Mouse (Mus musculus) left cerebral cortex, postnatal 14 days (tissue): Measurements from ENCODE around the gene Lpo. TPM values are rescaled to one million over a fixed set of nuclear protein-coding genes. Genes with fewer than 3 reads are reported as not detected.
"Not testable (repeated sequence)": the region's sequence is repeated elsewhere in the genome, so short reads cannot be mapped to it uniquely, and the experiment has no call there.

Source experiments
- DNase-seq, 2 experiments: peaks; one replicate each; pipeline ENCODE4 v3.0.0; 2021 to 2022; ENCODE audit warnings: low spot score in 2 of 2, mixed read lengths in 1 of 2
- intact Hi-C: fragments of 180-260 bp; cut with DNase I; formaldehyde crosslinking; loops from one replicate; pipeline ENCODE4 v1.15.1; 2025
- long read RNA-seq, 2 experiments: library from polyadenylated mRNA; stranded (forward); transcript quantifications; one replicate each; pipeline ENCODE4 v2.0.0; 2021
- total RNA-seq, 2 experiments: library from RNA; stranded (reverse); gene quantifications; 2 replicates each; pipeline ENCODE4 v1.2.3; 2021

Gene Lpo
- total RNA-seq = under 1 TPM; 0.36 to 0.68 TPM
- long read RNA-seq, experiment 1 = 0 reads
- long read RNA-seq, experiment 2, partial matches to known transcripts = 0 of 1 reads
- long read RNA-seq, experiment 2, other reads (novel, unspliced or antisense) = 1 of 1 reads

DNA sequence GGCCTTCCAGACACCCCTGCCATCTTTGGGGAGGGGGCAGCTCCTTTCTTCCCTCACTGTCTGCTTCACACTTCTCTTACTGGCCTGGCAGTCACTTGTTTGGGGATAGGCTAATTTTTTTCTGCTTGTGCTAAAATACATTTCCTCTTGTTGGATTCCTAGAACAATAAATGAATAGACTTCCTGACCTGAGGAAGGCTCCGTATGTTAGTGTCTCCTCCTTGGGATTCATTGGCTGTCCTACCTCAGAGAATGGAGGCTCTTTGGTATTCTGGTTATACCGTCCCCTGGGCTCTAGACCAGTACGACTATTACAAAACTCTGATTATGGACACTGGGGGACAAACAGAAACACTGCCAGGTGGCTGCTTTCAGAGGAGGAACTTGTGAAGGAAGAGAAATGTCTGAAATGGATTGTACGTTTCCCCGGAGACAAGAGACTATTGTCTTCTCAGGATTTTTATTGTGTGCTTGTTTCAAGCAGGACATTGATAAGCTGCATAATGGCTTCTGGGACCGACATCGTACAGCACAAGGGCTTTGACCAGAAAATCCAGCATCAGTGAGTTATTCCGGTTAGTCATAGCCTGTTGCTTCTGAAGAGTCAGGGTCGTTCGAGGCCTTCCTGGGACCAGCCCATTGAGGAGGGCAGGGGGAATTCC, at the start of gene Lpo:
Gene Lpo, minus strand, starts transcription at position 51 of the 662 bp plus-strand sequence.
- DNase-seq = peak in 1 of 2 experiments; percentile 12
- intact Hi-C loops = no loop called here

DNA sequence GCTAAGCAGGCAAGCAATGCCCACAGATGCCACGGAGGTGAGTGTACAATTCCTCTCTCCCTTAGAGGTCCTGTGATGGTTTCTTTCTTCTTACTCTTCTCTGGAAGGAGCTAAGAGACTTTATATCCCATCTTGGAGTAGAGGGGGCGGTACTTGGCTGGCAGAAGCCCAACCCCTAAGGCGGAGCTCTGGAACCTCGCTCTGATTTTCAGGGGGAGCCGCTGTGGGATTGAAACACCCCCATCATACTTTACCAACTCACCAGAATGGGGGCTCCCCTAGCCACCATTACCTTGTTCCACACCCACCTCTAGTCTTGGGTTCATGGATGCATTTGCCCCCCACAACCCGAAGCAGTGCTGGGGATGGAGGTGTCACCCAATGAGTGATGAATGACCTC, 47.3 kb upstream of the Lpo start, which contains the start of gene Epx:
Gene Epx, minus strand, starts transcription at position 101 of the 400 bp plus-strand sequence.
- intact Hi-C loops = no loop called here
- DNase-seq = no peak

DNA sequence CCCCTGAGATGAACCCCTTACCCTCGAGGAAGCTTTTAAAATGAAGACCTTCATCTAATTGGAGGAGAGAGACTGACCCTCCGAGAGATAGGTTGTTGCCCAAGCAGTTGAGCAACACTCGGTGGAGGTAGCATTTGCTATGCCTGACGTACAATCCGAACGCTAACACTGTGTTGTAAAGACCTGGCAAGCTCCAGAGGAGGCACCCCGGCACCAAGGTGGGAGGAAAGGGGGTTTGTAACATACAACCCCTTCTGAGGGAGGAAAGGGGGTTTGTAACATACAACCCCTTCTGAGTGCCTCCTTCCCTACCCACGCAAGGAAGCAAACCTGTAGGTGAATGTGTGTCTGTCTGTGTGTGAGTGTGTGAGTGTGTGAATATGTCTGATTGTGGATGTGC, 43.7 kb upstream of the Lpo start:
- DNase-seq = no peak
- intact Hi-C loops = no loop called here

DNA sequence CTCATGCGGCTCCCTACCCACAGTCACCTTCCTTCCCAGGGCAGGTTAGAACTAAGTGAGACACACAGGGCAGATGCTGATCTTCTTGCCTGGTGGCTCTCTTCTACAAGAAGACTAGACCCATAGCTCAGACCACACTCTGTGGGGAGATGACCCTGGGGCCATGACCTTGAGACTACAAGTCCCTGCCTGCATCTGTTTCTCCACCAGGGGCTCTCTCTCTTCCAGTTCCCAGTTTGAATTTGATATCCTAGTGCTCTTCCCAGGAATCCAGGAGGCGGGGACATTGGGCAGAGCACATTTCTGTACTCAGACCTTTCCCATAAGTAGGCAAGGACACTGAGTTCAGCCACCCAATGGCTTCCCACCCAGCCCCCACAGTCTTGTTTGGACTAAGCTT, 42.0 kb upstream of the Lpo start:
- intact Hi-C loops = no loop called here
- DNase-seq = no peak

DNA sequence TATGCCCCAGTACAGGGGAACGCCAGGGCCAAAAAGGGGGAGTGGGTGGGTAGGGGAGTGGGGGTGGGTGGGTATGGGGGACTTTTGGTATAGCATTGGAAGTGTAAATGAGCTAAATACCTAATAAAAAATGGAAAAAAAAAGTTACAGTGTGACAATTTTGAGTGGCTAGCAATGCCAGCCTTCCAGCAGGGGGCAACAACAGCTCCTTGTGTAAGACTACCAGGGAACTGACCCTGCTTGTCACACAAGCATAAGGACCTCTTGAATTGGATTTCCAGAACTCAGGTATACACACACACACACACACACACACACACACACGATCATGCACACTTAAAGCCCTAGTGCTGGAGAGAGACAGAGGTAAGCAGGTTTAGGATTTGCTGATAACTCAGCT, 38.8 kb upstream of the Lpo start:
- peak in 1 of 2 experiments; percentile 14 for DNase-seq
- intact Hi-C loops = not testable (repeated sequence)

DNA sequence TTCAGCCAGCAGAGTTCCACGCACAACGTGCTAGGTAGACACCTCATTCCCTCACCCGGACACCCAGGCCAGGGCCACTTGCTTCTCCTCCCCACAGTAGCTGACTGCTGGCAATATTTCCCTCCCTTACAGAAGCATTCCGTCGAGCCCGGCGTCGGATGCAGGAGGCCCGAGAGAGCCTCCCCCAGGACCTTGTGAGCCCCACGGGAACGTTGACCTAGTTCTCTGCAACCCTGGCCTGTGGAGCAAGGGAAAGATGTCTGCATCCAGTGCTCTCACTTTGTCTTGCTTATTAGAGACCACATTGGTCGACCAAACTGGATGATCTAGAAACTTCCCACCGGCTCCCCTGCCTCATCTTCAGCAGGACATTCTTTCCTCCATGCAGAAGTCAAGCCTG, 34.7 kb upstream of the Lpo start:
- intact Hi-C loops = no loop called here
- no peak for DNase-seq

DNA sequence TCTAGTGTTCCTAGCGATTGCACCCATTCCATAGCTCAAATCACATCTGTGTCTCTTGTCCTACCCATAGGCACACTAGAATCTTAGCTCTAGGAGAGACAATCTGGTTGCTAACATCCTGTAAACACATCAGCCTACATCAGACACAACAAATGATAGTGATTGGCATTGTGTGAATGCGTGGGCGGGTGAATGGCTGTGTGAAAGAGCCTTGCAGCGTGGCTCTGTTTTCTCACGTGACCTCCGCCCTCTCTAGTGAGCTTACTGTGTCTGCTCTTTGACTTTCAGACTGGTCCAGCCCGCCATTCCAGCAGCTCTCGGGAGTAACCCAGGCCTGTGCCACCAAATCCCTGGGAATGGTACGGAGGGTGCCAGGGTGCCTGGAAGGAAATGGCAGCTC, 32.3 kb upstream of the Lpo start:
- peak in 1 of 2 experiments; percentile 12 for DNase-seq
- intact Hi-C loops = no loop called here

DNA sequence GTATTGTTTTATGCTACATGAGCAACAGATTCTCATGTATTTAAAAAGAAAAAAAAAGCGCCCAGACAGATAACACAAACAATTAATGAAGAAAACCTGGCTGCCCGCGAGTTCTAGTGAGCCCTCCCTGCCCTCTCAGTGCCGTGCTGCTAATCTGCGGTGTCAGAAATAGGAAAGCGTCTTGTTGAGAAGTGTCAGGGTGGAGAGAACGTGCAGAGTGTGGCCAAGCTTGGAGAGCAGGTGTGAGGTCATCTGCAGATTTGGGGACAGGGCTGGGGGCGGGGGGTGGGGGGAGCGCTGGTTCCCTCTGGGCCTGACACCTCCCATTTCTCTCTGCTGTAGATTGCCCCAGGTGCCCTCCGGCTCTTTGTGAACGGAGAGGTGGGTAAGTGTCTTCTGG, 31.2 kb upstream of the Lpo start:
- no peak for DNase-seq
- intact Hi-C loops = no loop called here

DNA sequence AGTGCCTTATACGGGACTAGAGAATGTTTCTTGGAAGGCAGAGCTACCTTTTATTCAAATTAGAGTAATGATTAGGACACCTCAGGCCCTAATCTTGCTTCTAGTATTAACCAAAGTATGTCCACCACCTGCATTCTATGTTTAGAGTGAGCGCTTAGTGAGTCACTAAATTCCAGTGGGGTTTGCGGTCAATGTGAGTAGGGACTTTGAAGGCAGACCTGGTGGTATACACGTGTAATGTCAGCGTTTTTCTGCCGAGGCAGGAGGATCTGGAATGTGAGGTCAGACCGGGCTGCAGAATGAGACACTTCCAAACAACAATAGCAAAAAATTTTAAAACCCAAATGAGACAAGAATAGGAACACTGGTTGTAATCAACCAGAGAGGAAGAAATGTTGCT, 26.5 kb upstream of the Lpo start:
- no peak for DNase-seq
- intact Hi-C loops = no loop called here

DNA sequence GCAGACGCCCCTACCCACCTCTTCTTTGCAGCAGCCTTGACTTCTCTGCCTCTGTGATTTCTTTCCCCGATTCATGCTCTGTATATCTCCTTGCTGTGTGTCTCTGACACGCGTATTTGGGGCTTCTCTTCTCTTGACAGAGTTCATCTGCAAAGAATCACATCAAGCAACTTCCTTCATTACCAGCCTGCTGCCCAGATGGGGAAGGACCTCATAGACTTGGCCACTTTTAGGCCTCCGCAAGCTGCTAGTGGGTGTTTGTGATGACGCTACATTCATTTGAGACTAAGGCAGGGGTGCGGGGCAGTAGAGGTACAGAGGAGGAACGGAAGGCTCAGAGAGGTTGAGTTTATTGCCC, 25.5 kb upstream of the Lpo start:
- intact Hi-C loops = no loop called here
- DNase-seq = peak; percentile 19 to 33

DNA sequence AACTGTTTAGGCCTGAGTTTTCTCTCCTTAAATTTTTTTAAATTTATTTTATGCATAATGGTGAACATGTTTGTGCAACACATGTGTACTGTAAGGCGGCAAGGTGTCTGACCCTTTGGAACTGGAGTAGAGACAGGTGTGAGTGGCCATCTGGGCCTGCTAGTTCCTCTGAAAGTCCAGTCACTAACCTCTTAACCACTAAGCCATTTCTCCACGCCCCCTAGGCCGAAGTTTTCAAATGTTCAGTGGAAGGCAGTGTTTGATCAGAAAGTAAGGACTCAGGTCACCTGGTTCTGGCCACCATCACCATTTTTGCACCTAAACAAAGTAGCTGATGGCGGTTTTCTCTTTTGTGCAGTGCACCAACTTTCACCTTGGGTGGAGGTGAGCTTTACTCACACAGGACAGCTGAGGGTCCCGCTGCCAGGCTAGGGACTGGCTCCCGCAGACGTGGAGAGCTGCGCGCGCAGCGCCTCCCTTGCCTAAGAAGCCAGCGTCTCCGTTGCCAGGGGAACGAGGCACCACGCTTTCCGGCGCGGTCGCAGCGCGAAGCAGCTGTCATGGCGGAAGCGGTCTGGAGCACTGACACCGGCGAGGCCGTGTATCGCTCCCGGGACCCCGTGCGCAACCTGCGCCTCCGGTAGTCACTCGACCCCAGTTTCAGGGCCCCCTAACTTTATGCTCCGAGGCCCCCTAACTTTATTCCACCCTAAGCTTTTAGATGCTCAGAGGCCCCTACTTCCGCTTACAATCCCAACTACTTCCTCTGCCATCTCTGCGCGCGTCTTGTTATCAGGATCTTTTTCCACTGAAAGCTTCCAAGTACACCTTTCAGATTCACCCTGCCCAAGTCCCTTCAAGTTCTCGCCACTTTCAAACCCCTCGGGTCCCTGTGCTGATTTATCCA, 24.9 kb upstream of the Lpo start, which contains the start of gene Mks1:
Gene Mks1, plus strand, starts transcription at position 526 of the 907 bp plus-strand sequence.
- intact Hi-C loops = no loop called here
- peak; percentile 91 to 94 for DNase-seq

DNA sequence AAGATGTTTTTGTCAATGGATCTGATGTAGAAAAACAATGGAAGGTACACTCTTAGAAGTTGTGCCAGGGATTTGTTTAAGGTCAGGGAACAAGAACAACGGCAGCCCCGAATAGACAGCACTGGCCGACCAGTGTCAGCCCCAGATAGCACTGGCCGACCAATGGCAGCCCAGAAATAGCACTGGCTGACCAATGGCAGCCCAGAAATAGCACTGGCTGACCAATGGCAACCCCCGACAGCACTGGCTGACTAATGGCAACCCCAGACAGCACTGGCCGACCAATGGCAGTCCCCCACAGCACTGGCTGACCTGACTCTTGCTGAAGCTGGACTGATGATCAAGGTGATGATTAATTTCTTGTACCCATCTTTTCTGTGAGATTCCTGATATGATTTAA, 19.8 kb upstream of the Lpo start:
- DNase-seq = no peak
- intact Hi-C loops = no loop called here

DNA sequence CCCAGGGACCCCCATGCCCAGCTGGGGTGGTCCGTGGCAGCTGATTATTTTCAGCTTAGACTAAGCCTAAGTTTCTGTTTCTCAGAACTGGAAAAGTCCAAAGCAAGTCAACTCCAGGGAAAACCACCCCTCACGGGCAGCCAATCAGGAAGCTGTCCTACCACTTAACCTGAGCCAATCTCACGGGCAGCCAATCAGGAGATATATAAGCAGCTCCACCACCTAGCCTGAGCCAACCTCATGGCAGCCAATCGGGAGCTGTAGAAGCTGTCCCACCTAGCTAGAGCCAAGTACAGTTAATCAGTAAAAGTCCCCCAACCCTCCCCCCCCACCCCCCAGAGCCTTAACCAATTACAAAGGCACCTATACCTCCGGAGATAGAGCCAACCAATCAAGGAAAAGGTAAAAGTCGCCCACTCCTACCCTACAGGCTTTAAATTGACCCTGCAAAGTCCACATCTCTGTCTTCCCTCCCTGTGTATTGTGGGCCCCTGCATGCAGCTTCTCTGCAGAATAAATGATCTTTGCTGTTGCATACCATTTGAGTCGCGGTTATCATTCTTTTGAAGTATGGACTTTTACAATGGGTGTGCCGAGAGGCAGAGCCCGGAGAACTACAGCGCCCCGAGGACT, 19.0 kb upstream of the Lpo start:
- intact Hi-C loops = no loop called here
- no peak for DNase-seq

DNA sequence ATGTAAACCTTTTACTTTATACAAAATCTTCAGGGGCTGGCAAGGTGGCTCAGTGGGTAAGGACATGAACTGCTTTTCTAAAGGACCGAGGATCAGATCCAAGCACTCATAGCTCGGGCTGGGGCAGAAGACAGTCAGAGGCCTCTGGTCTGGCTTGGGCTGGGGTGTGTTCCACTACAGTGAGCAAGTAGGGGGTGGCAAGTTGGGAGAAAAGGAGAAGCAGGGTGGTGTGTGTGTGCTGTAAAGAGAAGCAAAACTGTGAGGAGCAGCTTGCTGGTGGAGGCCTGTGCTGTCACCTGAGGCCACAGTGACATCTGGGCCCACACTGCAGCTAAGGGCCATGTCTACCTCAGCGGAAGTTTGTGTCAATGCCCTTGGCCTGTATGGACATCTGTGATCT, 13.3 kb upstream of the Lpo start:
- intact Hi-C loops = no loop called here
- no peak for DNase-seq

DNA sequence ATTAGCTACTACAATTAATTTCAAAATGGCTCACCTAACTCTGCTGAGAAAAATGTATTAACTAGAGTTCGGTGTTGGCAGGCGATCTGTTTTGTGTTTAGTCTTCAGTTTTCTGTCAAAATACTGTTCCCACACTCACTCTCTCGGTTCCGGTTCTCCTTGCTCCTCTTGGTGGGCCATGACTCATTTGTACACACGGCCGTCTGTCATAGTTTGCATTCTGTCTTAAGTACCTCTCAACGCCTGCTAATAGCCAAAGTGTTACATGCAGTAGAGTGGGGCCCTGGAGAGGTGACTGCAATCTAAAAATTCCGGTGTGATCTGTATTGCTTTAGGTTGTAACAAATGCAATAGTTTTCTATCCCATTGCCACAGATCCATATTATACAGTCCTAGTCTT, 12.6 kb upstream of the Lpo start:
- intact Hi-C loops = no loop called here
- DNase-seq = no peak

DNA sequence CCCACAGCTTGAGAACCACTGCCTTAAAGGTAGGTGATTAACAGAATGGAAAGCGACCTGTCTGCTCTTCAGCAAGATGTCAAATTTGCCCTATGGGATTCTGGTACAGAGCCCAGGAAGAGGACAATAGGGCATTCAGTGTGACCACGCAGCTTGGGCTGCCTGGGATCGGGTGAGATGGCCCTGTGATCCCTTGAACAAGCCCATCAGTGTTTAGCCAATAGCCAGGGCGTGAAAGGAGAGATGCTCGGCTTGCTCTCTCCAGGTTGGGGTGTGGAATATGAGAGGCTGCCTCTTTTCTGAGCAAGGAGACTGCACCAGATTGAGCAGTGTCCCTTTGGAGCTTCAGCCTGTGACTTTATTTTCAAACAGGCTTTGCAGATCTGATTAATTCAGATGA, 6.6 kb downstream of the Lpo start:
- DNase-seq = no peak
- intact Hi-C loops = no loop called here

DNA sequence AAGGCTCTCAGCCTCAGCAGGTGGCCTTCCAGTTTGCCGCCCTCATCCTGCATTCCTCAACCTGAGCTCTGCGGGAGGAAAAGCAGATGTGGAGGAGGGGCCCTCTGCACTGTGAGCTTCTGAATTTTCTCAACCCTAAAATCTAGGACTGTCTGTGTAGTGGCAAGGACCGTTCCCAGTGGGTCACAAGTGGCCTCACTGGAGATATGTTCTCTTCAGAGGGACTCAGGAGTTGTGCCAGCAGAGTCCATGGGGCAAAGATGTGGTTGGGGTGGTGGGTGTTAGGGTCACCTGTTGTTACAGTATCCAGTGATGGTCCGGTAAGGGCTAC, 10.7 kb downstream of the Lpo start:
- no peak for DNase-seq
- intact Hi-C loops = no loop called here

DNA sequence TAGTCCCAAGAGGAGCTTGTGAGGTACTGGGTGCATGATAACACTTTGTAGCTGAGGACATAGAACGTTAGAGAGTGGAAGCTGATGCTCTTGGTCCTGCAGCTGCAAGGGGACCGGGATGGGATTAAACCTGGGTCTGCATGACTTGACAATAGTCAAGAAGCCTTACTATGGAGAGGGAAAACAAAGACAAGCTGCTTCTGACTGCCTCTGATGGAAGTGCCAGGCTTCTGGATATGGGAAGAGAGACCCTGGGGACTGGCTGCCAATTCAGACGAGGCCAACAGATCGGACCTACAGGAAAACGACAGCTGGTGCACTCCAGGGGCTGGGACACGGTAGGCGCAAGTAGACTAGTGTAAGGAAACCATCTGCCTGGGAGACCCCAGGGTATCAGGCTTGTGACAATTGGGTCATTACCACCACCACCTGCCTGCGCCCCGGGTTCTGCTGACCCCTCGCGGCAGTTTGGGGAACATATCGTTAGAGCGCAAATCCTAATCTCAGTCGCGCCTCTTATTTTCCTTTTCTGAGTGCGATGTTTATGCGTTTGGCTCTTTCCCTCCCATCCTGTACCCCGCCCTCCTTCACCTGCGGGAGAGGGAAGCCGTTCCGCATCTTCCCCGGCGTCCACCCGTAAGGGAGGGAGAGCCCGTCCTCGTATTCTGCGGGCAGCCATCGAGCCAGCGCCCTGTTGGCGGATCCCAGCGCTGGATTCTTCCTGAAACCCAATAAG, 11.2 kb downstream of the Lpo start:
- DNase-seq = peak; percentile 44 to 52
- intact Hi-C loops = no loop called here

DNA sequence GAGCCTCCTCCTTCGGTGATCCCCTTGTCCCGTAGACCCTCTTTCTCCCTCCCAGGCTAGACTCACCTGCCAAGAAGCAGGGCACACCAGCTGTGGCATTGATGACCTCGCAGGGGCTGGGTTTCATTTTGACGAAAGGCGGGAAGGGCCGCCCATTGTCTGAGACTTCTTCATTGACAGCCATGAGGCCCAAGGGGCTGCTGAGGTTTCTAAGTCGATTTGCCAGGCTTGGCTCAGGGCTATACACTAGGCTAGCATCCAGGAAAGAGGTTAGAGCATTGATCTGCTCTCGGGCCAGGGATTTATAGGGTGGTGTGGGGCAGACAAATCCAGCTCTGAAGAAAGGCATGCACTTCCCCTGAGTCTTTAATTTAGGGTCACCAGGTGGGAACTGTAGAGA, 13.3 kb downstream of the Lpo start:
- no peak for DNase-seq
- intact Hi-C loops = no loop called here

DNA sequence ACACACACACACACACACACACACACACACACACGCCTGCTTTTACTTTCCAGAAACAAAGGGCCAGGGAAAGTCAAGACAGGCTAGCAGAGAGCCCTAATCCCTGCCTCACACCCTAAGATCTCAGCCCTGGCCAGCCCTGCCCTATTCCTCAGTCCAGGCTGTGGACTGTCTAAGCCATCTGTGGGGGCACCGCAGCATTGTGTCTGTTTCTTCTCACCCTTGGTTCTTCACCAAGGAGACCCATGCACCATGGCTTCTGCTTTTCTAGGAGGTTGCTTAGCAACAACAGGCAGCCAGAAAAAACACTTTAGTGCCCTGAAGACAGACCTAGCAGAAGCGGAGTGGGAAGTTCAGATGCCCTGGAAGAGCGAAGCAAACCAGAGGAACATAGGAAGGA, 16.7 kb downstream of the Lpo start:
- DNase-seq = peak in 1 of 2 experiments; percentile 20
- intact Hi-C loops = no loop called here
